Mouse (Mus musculus) hindbrain, embryonic 15.5 days (tissue): ENCODE measurements at regions not wholly inside any gene's neighbourhood (a gene's known extent, or its start where the extent isn't known, plus 50 kb on each side); places are given as distances from the start of the nearest gene placed in this dataset.

Source experiments
- ATAC-seq: fragments of 200-750 bp; cut with Nextera tagmentation; 2 replicates; pipeline ENCODE4 v1.8.0; 2017; ENCODE audit warnings: low read depth, moderate number of reproducible peaks, moderate TSS enrichment; ENCODE audit not compliant: low FRiP score
- H3K27ac ChIP-seq: fragments of 300-500 bp; sonication (generic); replicated peaks from 2 replicates; pipeline ENCODE4 v1.5.1; 2015; ENCODE audit warnings: mild to moderate bottlenecking, inconsistent platforms
- H3K27me3 ChIP-seq: fragments of 300-500 bp; sonication (generic); 2 replicates; pipeline ENCODE4 v1.6.1; 2015; ENCODE audit warnings: control low read depth, inconsistent platforms
- H3K36me3 ChIP-seq: fragments of 300-500 bp; sonication (generic); 2 replicates; pipeline ENCODE4 v1.6.1; 2015; ENCODE audit warnings: control low read depth, inconsistent platforms
- H3K4me1 ChIP-seq: fragments of 300-500 bp; sonication (generic); replicated peaks from 2 replicates; pipeline ENCODE4 v1.6.1; 2015; ENCODE audit warnings: control low read depth, inconsistent platforms
- H3K4me2 ChIP-seq: fragments of 300-500 bp; sonication (generic); 2 replicates; pipeline ENCODE4 v1.6.1; 2015; ENCODE audit warnings: moderate library complexity, mild to moderate bottlenecking, inconsistent platforms
- H3K4me3 ChIP-seq: fragments of 300-500 bp; sonication (generic); 2 replicates; pipeline ENCODE4 v1.5.1; 2015; ENCODE audit warnings: mild to moderate bottlenecking, inconsistent platforms
- H3K9ac ChIP-seq: fragments of 300-500 bp; sonication (generic); 2 replicates; pipeline ENCODE4 v1.6.1; 2015; ENCODE audit warnings: inconsistent platforms
- H3K9me3 ChIP-seq: fragments of 300-500 bp; sonication (generic); 2 replicates; pipeline ENCODE4 v1.6.1; 2016; ENCODE audit warnings: control low read depth, inconsistent platforms
- WGBS: fragments of 180-500 bp; shearing (Covaris S2); methylation state at CpG from one replicate; pipeline ENCODE4 v1.1.7; 2015; 5-methylcytosine and 5-hydroxymethylcytosine counted together

DNA sequence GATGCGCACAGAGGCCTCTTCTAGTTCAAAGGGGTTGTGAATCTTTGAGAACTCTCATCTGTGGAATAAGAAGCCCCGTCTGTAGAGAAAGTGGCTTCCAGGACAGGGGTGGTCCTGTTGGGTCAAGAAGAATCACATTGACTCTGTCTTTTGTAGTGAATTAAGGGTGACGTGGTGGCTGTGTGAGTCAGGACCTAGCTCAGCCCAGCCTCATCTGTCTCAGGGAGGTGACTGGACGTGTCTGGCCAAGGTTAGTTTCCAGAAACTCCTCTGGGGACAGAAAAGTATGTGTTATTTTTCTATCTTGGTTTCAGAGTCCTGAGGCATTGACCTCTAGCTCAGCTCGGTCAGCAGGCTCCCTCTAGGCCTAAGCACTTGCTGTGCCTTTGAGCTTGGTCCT is 73.3 kb upstream of the Lep start:
- peaks cover 7% of the 10 kb centered on the region for H3K4me1 ChIP-seq
- WGBS = 86% methylated on average over 5 of the region's 5 CpGs
- H3K4me3 ChIP-seq = no peak overlapping the region
- H3K9me3 ChIP-seq = no peaks in the 10 kb centered on the region
- no peak for ATAC-seq
- H3K27ac ChIP-seq = no peak overlapping the region
- H3K27me3 ChIP-seq = no peaks in the 10 kb centered on the region
- no peaks in the 10 kb centered on the region for H3K36me3 ChIP-seq
- no peak overlapping the region for H3K9ac ChIP-seq
- H3K4me2 ChIP-seq = no peak overlapping the region

DNA sequence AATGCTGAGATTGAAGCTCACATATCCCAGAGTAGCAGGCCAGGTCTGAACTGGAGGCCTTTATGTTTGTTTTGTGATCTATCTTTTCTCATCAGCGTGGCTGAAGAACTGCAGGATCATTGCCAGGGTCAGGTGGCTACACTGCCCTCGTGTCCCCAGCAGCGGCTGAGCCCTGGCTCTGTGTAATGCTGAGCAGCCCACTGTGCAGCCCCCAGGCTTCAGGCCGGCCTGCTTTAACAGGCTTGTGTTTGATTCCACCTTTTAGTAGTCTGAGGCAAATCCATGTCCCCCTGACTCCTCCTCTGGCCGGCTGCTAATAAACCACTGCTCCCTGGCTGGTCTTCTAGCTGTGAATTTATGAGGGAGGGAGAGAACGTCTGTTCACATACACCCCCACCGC is 72.6 kb upstream of the Lep start:
- no peak overlapping the region for H3K9ac ChIP-seq
- no peaks in the 10 kb centered on the region for H3K9me3 ChIP-seq
- H3K27me3 ChIP-seq = no peaks in the 10 kb centered on the region
- H3K27ac ChIP-seq = no peak overlapping the region
- no peaks in the 10 kb centered on the region for H3K36me3 ChIP-seq
- ATAC-seq = no peak
- no peak overlapping the region for H3K4me3 ChIP-seq
- peaks cover under 1% of the 10 kb centered on the region; the same call in 1 of the 2 replicates for H3K4me1 ChIP-seq
- H3K4me2 ChIP-seq = no peak overlapping the region
- 55% methylated on average over 7 of the region's 7 CpGs for WGBS

DNA sequence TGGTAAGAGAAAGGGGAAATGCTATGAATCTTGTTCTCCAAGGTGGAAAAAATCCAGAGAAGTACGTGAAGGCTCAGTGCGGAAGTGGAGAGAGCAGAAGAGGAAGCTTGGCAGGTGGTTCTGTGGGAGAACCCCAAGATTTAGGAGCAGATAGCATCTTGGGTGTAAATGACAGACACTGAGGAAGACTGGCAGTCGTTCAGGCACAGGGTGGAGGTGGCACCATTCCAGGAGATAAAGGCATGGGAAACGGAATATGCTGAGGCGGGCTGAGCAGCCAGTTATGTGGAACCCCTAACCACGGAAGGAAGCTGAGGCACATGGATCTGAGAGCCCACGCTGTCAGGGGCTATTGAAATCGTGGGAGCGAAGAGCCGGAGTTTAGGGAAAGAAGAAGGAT is 70.6 kb upstream of the Lep start:
- no peak overlapping the region for H3K27ac ChIP-seq
- H3K4me3 ChIP-seq = no peak overlapping the region
- H3K4me1 ChIP-seq = no peaks in the 10 kb centered on the region; the same call in 1 of the 2 replicates
- no peak for ATAC-seq
- H3K27me3 ChIP-seq = no peaks in the 10 kb centered on the region
- no peak overlapping the region for H3K9ac ChIP-seq
- no peaks in the 10 kb centered on the region for H3K36me3 ChIP-seq
- WGBS = 69% methylated on average over 10 of the region's 10 CpGs
- H3K4me2 ChIP-seq = no peak overlapping the region
- no peaks in the 10 kb centered on the region for H3K9me3 ChIP-seq

DNA sequence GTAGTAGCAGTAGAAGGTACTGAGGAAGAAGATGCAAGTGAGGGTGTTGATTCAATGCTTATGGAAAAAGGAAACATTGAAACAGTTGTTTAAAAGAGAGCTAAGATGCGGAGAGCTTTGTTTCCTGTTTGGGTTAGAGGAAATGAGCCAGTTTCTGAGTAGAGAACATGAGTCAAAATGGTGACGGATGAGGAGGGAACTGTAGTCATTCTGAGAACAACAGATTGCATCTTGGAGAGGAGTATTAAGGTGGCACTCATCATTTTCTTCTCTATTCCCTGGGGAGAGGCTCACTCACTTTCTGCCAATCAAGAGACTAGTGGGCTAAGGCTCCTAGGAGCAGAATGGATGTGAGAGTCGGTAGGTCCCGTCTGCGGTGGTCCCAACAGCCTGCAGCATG is 69.8 kb upstream of the Lep start:
- ATAC-seq = no peak
- H3K4me1 ChIP-seq = no peaks in the 10 kb centered on the region; the same call in 1 of the 2 replicates
- WGBS = 62% methylated on average over 5 of the region's 5 CpGs
- H3K9me3 ChIP-seq = no peaks in the 10 kb centered on the region
- no peak overlapping the region for H3K27ac ChIP-seq
- no peak overlapping the region for H3K4me2 ChIP-seq
- H3K9ac ChIP-seq = no peak overlapping the region
- H3K4me3 ChIP-seq = no peak overlapping the region
- H3K27me3 ChIP-seq = no peaks in the 10 kb centered on the region
- H3K36me3 ChIP-seq = no peaks in the 10 kb centered on the region

DNA sequence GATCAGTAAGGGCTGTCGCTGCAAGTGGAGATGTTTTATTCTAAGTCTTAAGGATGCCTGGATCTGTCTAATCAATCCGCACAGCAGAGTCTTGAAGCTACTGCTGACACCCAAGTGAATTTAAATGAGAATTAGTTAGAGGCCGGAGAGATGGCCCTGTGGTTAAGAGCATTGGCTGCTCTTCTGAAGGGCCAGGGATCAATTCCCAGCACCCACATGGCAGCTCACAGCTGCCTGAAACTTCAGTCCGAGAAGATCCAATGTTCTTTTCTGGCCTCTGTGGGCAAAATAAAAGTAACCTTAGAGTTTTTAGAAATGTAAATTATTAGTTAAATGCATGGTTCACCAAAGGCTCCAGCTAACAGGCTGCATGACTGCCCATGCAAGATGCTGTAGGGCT is 65.5 kb upstream of the Lep start:
- H3K4me3 ChIP-seq = no peak overlapping the region
- H3K4me2 ChIP-seq = no peak overlapping the region
- H3K27ac ChIP-seq = no peak overlapping the region
- H3K4me1 ChIP-seq = peaks cover 4% of the 10 kb centered on the region; the same call in 1 of the 2 replicates
- H3K9me3 ChIP-seq = no peaks in the 10 kb centered on the region
- H3K36me3 ChIP-seq = no peaks in the 10 kb centered on the region
- no peaks in the 10 kb centered on the region for H3K27me3 ChIP-seq
- WGBS = 80% methylated on average over 4 of the region's 4 CpGs
- ATAC-seq = no peak
- H3K9ac ChIP-seq = no peak overlapping the region

- Histone ChIP-seq H3K4me2 (no peak overlapping the region), H3K9me3 (no peaks in the 10 kb centered on the region), H3K4me1 (peaks cover 4% of the 10 kb centered on the region; the same call in 1 of the 2 replicates), H3K27me3 (no peaks in the 10 kb centered on the region), H3K9ac (no peak overlapping the region), H3K36me3 (no peaks in the 10 kb centered on the region), H3K27ac (no peak overlapping the region), H3K4me3 (no peak overlapping the region)
- 0 out of 2 replicates have a peak, but pooled peaks have one; percentile 45 for ATAC-seq
- 49% methylated on average over 10 of the region's 10 CpGs for WGBS
These were observed 64.3 kb upstream of the Lep start for GRCm38 (mm10) chr6:28995701-28996100.

DNA sequence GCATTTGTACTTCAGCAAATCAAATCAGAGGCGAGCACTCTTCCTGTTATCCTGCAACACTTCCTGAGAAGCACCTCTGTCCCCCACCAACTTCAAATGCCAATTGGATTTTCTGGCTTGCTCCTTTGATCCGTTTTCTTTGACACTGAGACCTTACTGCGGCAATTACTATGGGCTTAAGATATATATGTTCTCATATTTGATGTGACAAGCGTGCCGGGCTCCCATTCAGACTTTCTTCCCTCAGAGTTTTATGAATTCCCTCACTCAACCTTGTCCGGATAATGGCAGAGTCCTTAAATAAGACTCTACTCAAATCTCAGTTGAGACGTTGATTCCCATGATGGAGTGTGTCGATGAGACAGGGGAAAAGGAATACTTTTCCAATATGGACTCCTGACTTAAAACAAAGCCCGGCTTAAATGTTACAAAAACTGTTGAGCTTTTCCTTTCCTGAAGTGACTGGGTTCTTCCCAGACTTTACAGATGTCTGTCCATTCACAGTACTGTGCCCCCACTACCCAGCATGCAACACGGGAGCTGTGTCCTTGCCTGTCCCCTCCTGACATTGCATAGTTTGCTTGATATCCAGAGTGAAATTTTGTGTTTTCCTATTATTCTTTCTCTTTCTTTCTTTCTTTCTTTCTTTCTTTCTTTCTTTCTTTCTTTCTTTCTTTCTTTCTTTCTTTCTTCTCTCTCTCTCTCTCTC is 60.5 kb upstream of the Lep start:
- Histone ChIP-seq H3K9ac (no peak overlapping the region), H3K9me3 (no peaks in the 10 kb centered on the region), H3K4me3 (no peak overlapping the region), H3K4me1 (peaks cover 4% of the 10 kb centered on the region; the same call in 1 of the 2 replicates), H3K27me3 (no peaks in the 10 kb centered on the region), H3K27ac (no peak overlapping the region), H3K36me3 (no peaks in the 10 kb centered on the region), H3K4me2 (no peak overlapping the region)
- ATAC-seq = no peak
- WGBS = 69% methylated on average over 10 of the region's 10 CpGs

- no peak overlapping the region for H3K4me2 ChIP-seq
- no peaks in the 10 kb centered on the region for H3K36me3 ChIP-seq
- no peaks in the 10 kb centered on the region for H3K4me1 ChIP-seq
- H3K4me3 ChIP-seq = no peak overlapping the region
- no peaks in the 10 kb centered on the region for H3K27me3 ChIP-seq
- no peak overlapping the region for H3K27ac ChIP-seq
- no peaks in the 10 kb centered on the region for H3K9me3 ChIP-seq
- 83% methylated on average over 10 of the region's 10 CpGs for WGBS
- H3K9ac ChIP-seq = no peak overlapping the region
- ATAC-seq = no peak
These were observed 57.9 kb upstream of the Lep start for GRCm38 (mm10) chr6:29002141-29002540.

DNA sequence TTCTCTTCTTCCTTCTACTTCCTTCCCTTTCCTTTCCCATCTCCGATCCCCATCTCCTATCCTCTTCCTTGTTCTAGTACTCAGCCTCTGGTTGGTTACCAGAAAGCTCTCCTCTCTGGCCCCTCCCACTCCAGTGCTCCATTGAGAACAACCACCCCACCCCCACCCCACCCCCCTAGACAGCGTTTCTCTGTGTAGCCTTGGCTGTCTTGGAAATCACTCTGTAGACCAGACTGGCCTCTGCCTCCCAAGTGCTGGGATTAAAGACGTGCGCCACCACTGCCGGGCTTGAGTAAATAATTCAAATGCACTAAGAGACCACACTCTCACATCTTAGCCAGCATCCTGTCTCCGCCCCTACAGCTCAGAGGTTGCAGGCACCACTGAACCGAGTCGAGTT is 57.2 kb upstream of the Lep start:
- no peak for ATAC-seq
- Histone ChIP-seq H3K27ac (no peak overlapping the region), H3K4me1 (no peaks in the 10 kb centered on the region), H3K9ac (no peak overlapping the region), H3K27me3 (no peaks in the 10 kb centered on the region), H3K36me3 (no peaks in the 10 kb centered on the region), H3K9me3 (no peaks in the 10 kb centered on the region), H3K4me2 (no peak overlapping the region), H3K4me3 (no peak overlapping the region)
- 49% methylated on average over 8 of the region's 8 CpGs for WGBS

DNA sequence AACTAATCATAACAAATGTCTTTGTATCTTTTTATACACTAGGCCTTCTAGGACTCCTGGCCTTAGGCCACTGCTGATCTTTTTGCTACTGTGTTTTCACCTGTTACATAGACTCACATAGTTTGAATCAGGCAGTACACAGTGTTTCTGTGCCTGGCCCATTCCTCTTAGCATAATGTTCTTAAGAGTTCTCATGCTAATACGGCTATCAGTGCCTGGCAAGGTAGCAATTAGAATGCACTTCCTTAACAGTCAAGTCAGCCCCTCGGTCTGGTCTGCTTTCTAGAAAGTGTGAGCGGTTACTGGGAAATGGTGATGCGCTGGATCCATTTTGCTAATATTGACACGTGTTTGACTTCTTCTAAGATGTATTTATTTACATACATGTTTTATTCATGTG is 54.2 kb upstream of the Lep start:
- Histone ChIP-seq H3K27ac (no peak overlapping the region), H3K4me1 (no peaks in the 10 kb centered on the region), H3K4me3 (no peak overlapping the region), H3K36me3 (no peaks in the 10 kb centered on the region), H3K4me2 (no peak overlapping the region), H3K9ac (no peak overlapping the region), H3K9me3 (no peaks in the 10 kb centered on the region), H3K27me3 (no peaks in the 10 kb centered on the region)
- 77% methylated on average over 5 of the region's 5 CpGs for WGBS
- ATAC-seq = no peak
